Mouse (Mus musculus) spleen, adult 12 weeks (tissue): ENCODE results near the gene Klhl4.

Experiments used
- DNase-seq: peaks from one replicate; pipeline ENCODE4 v3.0.0; 2022; ENCODE audit warnings: low spot score

Klhl4 gene

DNA sequence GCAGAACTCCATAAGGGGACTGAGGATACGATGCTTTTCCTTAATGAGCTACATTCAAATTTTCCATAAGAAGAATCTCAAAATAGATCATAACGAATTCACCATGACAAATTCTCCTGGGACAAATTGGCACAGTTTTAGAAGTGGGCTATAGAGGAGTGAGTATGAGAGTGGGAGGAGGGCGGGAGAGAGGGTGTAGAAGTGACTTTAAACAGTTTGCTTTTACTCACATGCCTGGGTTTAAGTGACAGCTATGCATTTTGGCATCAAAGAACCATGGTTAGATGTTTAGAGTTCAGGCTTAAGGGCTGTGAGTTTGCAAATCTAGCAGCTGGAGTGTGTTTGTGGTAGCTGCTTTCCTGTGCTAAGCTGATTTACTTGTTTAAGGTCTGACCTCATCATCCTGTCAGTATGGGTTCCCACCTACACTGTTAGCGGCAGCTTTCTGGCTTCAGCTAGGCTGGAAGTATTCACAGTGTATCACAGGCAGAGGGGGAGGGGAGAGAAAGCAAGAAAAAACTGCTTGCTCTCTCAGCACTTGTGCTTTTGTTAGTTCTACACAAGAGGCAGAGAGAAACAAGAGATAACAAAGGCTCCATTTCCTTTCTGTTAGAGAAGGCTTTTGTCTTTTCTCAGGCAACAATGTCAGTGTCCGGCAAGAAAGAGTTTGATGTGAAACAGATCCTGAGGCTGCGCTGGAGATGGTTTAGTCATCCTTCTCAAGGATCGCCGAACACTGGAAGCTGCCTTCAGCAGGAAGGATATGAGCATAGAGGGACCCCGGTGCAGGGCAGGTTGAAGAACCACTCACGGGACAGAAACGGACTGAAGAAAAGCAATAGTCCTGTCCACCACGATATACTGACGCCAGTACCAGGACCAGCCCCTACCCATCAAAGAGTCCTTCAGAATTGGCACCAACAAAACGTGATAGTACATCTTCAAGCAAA lies at the start of gene Klhl4:
Klhl4 (plus strand) TSS at position 552 of the 950 bp plus-strand sequence.
- no peak for DNase-seq

DNA sequence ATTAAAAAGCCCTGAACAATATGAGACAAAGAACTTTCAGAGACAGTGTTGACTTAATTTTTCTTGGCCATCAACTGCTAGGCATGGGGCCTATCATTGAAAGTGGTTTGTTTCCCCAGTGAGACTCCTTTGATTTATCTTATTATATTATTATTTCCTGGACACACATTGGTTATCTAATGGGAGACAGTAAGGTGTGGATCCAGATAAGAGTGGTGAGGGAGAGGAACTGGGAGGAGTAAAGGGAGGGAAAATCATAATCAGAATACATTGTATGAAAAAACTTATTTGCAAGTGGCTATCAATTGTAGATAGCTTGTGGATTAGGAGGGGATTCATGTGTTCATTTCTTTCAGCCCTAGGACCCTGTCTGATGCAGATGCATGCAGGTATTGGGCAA lies 10.0 kb downstream of the Klhl4 start:
- no peak for DNase-seq

- DNase-seq: no peak
Observed at GRCm38 (mm10) chrX:114486691-114487090, 12.6 kb downstream of the Klhl4 start.

DNA sequence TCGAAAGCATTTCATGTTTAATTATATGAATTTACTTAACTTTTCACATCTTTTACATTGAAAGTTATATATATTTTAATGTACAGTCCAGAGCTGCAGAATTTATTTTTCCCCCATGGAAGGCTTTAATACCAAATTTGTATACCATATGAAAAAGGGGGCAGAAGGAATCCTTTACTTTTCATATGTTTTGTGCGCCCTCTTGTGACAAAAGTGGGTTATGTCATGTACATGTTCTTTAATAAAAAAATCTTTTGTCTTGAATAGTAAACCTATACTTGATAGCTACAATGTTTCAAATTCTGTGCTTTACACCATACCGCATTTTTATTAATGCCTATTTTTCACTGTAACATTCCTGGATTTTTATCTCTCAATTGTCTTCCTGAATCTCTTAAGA lies 84.0 kb downstream of the Klhl4 start:
- DNase-seq: no peak

DNA sequence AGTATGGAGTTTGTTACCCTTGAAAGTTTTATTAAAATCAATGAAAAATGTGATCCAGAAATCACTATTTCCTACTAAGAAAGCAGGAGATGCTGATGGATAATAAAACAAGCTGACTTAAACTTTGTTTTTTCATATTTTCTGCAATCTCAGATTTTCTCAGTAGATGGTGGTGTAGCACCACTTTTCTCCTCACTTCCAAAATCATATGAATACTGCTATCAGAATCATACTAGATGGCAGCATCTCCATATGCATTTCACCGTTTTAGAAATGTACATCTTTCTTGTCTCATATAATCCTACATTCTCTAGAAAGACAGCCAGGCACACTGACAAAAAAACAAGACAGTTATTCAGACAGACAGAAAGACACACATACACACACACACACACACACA lies 108.2 kb downstream of the Klhl4 start:
- no peak for DNase-seq
